Mouse (Mus musculus): ENCODE data around the gene Ngdn. TPM values are rescaled to one million over a fixed set of nuclear protein-coding genes. Genes with fewer than 3 reads are reported as not detected.
A peak's percentile ranks its signal among the peaks of the same experiment; 100 is the strongest.
"Not testable (repeated sequence)": the region's sequence is repeated elsewhere in the genome, so short reads cannot be mapped to it uniquely, and the experiment has no call there.

Gene Ngdn
- polyA plus RNA-seq, 1 experiment from 2014 or later: 70.1 TPM

DNA sequence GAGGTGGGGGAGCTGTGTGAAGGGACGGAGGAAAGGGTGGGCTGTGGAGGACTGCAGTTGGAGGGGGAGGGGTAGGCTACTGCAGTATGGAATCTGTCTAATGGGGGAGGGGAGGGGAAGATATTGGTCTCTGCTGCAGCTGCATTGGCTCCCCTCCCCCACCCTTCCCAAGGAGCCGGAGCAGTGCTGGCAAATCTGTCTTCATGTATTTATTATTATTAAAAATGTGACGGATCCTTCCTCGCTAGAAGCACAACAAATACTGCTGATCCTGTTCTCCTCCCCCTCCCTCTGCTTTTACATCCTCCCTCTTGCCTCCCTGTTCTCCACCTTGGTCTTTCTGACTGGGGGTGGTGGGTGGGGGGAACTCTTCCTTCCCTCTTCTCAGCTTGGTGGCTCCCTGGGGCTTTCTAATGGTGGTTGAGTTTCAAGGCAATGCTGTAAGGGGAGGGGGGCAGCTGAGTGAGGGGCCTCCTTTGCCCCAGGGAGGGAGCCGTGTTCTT lies 13.1 kb downstream of the Ngdn start:
- peak; percentile 26; the same call in 1 of the 2 replicates for ATAC-seq (ENCODE audit: low read depth)
- H3K27me3 ChIP-seq (replicated peaks; ENCODE audit: control insufficient read depth, insufficient read depth, low read length): no peaks in the 10 kb centered on the region
- 0 out of 2 replicates have a peak overlapping the region, but pooled peaks have one; percentile 19 for H3K9ac ChIP-seq (ENCODE audit: low read depth, low read length)
- 1% methylated on average over 5 of the region's 5 CpGs for WGBS
- peak overlapping the region; percentile 24 for H3K4me2 ChIP-seq (ENCODE audit: low read depth, low read length)
- H3K27ac ChIP-seq (replicated peaks; ENCODE audit: low read depth, low read length): no peak overlapping the region; the same call in 1 of the 2 replicates
- no peak overlapping the region for H3K4me3 ChIP-seq (ENCODE audit: low read depth, low read length)
- H3K4me1 ChIP-seq (ENCODE audit: control insufficient read depth, insufficient read depth, low read length): peaks cover 6% of the 10 kb centered on the region; the same call in 1 of the 2 replicates
- H3K36me3 ChIP-seq (ENCODE audit: control insufficient read depth, insufficient read depth, low read length): peaks cover 24% of the 10 kb centered on the region
- peak; percentile 27 for DNase-seq (ENCODE audit: low spot score)
- H3K9me3 ChIP-seq (ENCODE audit: control insufficient read depth, low read length): no peaks in the 10 kb centered on the region

DNA sequence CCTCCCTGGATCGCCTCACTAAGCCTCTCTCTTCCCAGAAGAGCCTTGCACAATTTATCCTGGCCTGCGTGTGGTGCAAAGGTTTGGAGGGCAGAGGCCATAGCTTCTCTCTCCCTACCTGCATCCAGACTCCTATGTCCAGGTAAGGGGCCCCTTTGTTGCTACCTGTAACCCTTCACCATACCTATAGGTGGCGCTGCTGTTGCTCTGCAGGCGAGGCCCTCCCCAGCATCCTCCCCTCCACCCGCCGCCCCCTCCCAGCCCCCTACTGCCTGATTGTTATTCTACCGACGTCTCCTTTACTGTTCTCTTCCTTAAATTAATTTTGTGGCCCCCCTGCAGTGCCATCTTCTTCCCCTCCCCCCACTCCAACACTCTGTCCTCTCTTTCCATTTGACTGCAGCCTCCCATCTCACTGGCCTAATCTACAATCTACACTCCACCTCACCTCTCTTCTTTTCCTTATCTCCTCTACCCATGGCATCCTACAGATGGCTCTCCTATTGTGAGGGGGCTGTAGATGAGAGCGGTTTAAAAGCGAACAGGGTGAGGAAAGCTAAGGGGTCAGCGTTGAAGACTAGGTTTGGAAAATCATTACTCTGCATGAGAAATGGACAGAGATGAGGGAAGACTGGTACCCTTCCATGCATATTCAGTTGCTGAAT lies 13.9 kb downstream of the Ngdn start:
- 12% methylated on average over 9 of the region's 11 CpGs for WGBS
- DNase-seq (ENCODE audit: low spot score): peak; percentile 13
- Histone ChIP-seq H3K27ac (replicated peaks; ENCODE audit: low read depth, low read length) (no peak overlapping the region; the same call in 1 of the 2 replicates), H3K4me2 (ENCODE audit: low read depth, low read length) (no peak overlapping the region), H3K4me1 (ENCODE audit: control insufficient read depth, insufficient read depth, low read length) (peaks cover 6% of the 10 kb centered on the region; the same call in 1 of the 2 replicates), H3K9ac (ENCODE audit: low read depth, low read length) (0 out of 2 replicates have a peak overlapping the region, but pooled peaks have one; percentile 19), H3K4me3 (ENCODE audit: low read depth, low read length) (no peak overlapping the region), H3K9me3 (ENCODE audit: control insufficient read depth, low read length) (no peaks in the 10 kb centered on the region), H3K36me3 (ENCODE audit: control insufficient read depth, insufficient read depth, low read length) (peaks cover 16% of the 10 kb centered on the region), H3K27me3 (replicated peaks; ENCODE audit: control insufficient read depth, insufficient read depth, low read length) (no peaks in the 10 kb centered on the region)
- no peak for ATAC-seq (ENCODE audit: low read depth)

DNA sequence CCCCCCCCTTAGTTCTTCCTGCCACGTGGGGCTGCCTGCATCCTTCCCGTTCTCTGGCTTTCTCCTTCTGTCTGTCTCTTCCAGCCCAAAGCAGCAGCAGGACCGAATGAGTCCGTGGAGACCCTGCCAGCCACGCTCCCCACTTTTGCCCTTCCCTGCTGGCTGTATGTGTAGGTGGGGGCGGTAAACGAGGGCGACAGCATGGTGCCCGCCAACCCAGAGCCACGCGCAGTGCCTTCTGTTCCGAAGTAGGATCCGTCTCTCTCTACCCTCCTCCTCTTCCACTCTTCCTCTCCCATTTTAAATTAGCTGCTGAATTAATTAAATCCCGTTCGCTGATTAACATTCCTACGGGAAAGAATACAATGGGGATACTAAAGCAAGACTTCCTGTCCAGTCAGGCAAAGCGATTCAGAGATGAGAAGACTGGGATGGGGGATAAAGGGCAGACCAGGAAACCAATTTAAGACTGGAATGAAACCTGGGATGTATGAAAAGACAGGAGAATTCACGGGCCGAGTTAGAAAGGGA lies 17.5 kb downstream of the Ngdn start:
- Histone ChIP-seq H3K4me3 (ENCODE audit: low read depth, low read length) (no peak overlapping the region), H3K9me3 (ENCODE audit: control insufficient read depth, low read length) (no peaks in the 10 kb centered on the region), H3K4me1 (ENCODE audit: control insufficient read depth, insufficient read depth, low read length) (peaks cover 6% of the 10 kb centered on the region; the same call in 1 of the 2 replicates), H3K9ac (ENCODE audit: low read depth, low read length) (no peak overlapping the region), H3K27me3 (replicated peaks; ENCODE audit: control insufficient read depth, insufficient read depth, low read length) (no peaks in the 10 kb centered on the region), H3K4me2 (ENCODE audit: low read depth, low read length) (no peak overlapping the region), H3K36me3 (ENCODE audit: control insufficient read depth, insufficient read depth, low read length) (no peaks in the 10 kb centered on the region), H3K27ac (replicated peaks; ENCODE audit: low read depth, low read length) (no peak overlapping the region)
- DNase-seq (ENCODE audit: low spot score): no peak
- ATAC-seq (ENCODE audit: low read depth): no peak
- 39% methylated on average over 19 of the region's 19 CpGs for WGBS

DNA sequence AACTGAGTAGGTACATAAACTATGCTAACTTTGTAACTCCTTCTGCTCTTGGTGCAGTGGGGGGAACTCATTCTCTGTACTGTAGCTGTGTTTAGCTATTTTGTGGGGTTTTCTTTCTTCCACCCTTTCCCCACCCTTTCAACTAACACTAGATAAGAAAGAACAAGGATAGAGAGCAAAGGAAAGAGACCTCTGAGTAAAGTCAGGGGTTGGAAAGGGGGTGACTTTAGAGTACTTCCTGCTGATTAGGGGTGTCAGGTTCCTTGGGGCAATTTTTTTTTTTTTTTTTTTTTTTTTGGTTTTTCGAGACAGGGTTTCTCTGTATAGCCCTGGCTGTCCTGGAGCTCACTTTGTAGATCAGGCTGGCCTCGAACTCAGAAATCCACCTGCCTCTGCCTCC lies 28.4 kb downstream of the Ngdn start:
- H3K27ac ChIP-seq (replicated peaks; ENCODE audit: low read depth, low read length); H3K9ac ChIP-seq (ENCODE audit: low read depth, low read length); H3K36me3 ChIP-seq (ENCODE audit: control insufficient read depth, insufficient read depth, low read length); H3K4me2 ChIP-seq (ENCODE audit: low read depth, low read length); H3K27me3 ChIP-seq (replicated peaks; ENCODE audit: control insufficient read depth, insufficient read depth, low read length); DNase-seq (ENCODE audit: low spot score); H3K4me3 ChIP-seq (ENCODE audit: low read depth, low read length); H3K9me3 ChIP-seq (ENCODE audit: control insufficient read depth, low read length); ATAC-seq (ENCODE audit: low read depth); H3K4me1 ChIP-seq (ENCODE audit: control insufficient read depth, insufficient read depth, low read length): not testable (repeated sequence)
- WGBS: no CpG with 5 or more reads among the region's 2 CpGs

DNA sequence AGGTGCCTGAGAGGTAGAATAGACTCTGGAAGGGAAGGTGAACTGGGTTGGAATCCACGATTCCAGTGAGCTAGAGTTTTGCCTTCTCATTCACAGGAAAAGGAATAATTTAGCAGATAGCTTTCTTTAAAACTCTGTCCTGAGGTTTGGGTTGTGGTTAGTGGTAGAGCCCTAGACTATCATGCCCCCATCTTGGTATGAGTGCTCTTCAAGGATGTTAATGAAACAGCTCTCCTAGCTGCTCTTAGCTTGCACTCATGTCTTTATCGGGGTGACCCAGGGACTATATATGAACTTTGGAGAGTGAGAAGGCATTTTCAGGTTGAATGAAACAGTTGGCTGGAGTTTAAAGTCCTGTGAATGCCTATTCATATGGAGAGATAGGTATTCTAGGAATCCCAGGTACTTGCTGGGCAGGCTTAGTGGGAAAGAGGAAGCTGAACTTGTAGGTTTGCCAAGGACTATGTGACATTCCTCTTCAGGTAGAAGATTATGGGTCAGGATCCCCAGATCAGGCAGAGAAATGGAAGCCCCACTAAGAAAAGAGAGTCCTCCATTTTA lies 32.8 kb downstream of the Ngdn start:
- no peaks in the 10 kb centered on the region for H3K36me3 ChIP-seq (ENCODE audit: control insufficient read depth, insufficient read depth, low read length)
- H3K4me2 ChIP-seq (ENCODE audit: low read depth, low read length): no peak overlapping the region
- no peak for DNase-seq (ENCODE audit: low spot score)
- H3K4me3 ChIP-seq (ENCODE audit: low read depth, low read length): no peak overlapping the region
- no peak overlapping the region for H3K27ac ChIP-seq (replicated peaks; ENCODE audit: low read depth, low read length)
- no peak overlapping the region for H3K9ac ChIP-seq (ENCODE audit: low read depth, low read length)
- H3K27me3 ChIP-seq (replicated peaks; ENCODE audit: control insufficient read depth, insufficient read depth, low read length): no peaks in the 10 kb centered on the region
- no peaks in the 10 kb centered on the region for H3K9me3 ChIP-seq (ENCODE audit: control insufficient read depth, low read length)
- ATAC-seq (ENCODE audit: low read depth): no peak
- no peaks in the 10 kb centered on the region for H3K4me1 ChIP-seq (ENCODE audit: control insufficient read depth, insufficient read depth, low read length)
- 74% methylated on average over 2 of the region's 2 CpGs for WGBS

DNA sequence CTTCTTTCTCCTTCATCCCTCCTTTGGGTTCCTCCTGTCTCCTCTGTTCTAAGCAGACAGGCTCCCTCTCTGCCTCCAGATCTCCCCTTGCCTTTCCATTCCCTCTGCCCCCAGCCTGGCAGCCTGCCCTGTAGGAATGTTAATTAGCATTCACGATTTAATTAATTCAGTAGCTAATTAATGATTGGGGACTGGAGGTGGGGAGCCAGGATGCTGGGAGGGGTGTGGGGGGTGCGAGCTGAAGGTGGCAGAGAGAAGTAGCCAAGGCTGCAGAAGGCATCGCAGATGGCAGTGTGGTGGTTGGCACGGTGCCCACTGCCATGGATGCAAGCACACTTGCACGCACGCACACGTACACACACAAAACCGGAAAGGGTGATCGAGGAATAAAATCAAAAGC lies 37.2 kb downstream of the Ngdn start:
- H3K4me3 ChIP-seq (ENCODE audit: low read depth, low read length): no peak overlapping the region
- no peaks in the 10 kb centered on the region for H3K27me3 ChIP-seq (replicated peaks; ENCODE audit: control insufficient read depth, insufficient read depth, low read length)
- WGBS: 73% methylated on average over 9 of the region's 9 CpGs
- ATAC-seq (ENCODE audit: low read depth) (0 out of 2 replicates have a peak, but pooled peaks have one; percentile 12), DNase-seq (ENCODE audit: low spot score) (no peak)
- H3K4me1 ChIP-seq (ENCODE audit: control insufficient read depth, insufficient read depth, low read length): no peaks in the 10 kb centered on the region
- no peak overlapping the region for H3K4me2 ChIP-seq (ENCODE audit: low read depth, low read length)
- H3K9me3 ChIP-seq (ENCODE audit: control insufficient read depth, low read length): no peaks in the 10 kb centered on the region
- H3K9ac ChIP-seq (ENCODE audit: low read depth, low read length): no peak overlapping the region
- H3K27ac ChIP-seq (replicated peaks; ENCODE audit: low read depth, low read length): no peak overlapping the region
- H3K36me3 ChIP-seq (ENCODE audit: control insufficient read depth, insufficient read depth, low read length): no peaks in the 10 kb centered on the region

DNA sequence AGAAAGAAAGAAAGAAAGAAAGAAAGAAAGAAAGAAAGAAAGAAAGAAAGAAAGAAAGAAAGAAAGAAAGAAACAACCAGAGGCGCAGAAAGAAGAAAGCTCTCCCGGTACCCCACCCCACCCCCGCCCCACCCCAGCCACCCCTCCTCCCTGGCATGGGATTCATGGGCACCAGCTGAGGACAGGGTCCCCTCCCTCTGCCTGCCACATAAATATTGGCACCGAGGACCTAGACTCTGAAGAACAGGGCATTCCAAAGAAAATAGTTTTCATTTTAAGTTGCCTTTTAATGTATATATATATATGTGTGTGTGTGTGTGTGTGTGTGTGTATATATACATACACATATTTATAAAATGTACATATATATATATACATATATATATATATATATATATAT lies 37.8 kb downstream of the Ngdn start:
- Histone ChIP-seq H3K27me3 (replicated peaks; ENCODE audit: control insufficient read depth, insufficient read depth, low read length) (no peaks in the 10 kb centered on the region), H3K4me1 (ENCODE audit: control insufficient read depth, insufficient read depth, low read length) (no peaks in the 10 kb centered on the region), H3K36me3 (ENCODE audit: control insufficient read depth, insufficient read depth, low read length) (no peaks in the 10 kb centered on the region), H3K9ac (ENCODE audit: low read depth, low read length) (no peak overlapping the region), H3K4me2 (ENCODE audit: low read depth, low read length) (no peak overlapping the region), H3K4me3 (ENCODE audit: low read depth, low read length) (no peak overlapping the region), H3K9me3 (ENCODE audit: control insufficient read depth, low read length) (no peaks in the 10 kb centered on the region), H3K27ac (replicated peaks; ENCODE audit: low read depth, low read length) (no peak overlapping the region)
- DNase-seq (ENCODE audit: low spot score) (no peak), ATAC-seq (ENCODE audit: low read depth) (no peak)
- 68% methylated on average over 4 of the region's 4 CpGs for WGBS

DNA sequence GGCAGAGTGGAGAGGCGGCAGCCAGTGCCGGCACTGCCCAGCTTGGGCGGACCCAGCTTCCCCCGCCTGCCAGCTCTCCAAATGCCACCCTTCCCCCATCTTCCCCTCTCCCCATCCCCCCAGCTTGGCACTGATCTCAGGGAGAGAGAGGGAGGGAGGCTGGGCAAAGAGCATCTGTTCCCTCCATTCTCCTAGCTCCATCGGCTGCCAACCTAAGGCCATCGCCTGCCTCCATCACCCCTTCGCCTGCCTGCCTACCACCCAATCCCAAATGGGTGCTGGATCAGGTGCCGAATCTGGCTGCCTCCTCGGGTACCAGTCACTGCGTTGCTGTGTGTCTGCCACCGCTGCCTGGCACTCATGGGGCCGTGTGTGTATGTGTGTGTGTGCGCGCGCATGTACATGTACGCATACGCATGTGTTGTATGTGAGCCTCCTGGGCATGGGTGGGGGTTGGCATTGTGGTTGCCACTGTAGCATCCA lies 38.5 kb downstream of the Ngdn start:
- no peaks in the 10 kb centered on the region for H3K27me3 ChIP-seq (replicated peaks; ENCODE audit: control insufficient read depth, insufficient read depth, low read length)
- no peaks in the 10 kb centered on the region for H3K4me1 ChIP-seq (ENCODE audit: control insufficient read depth, insufficient read depth, low read length)
- no peak overlapping the region for H3K4me2 ChIP-seq (ENCODE audit: low read depth, low read length)
- no peaks in the 10 kb centered on the region for H3K36me3 ChIP-seq (ENCODE audit: control insufficient read depth, insufficient read depth, low read length)
- 86% methylated on average over 17 of the region's 17 CpGs for WGBS
- no peak for DNase-seq (ENCODE audit: low spot score)
- no peaks in the 10 kb centered on the region for H3K9me3 ChIP-seq (ENCODE audit: control insufficient read depth, low read length)
- H3K27ac ChIP-seq (replicated peaks; ENCODE audit: low read depth, low read length): no peak overlapping the region
- peak; percentile 53; the same call in 1 of the 2 replicates for ATAC-seq (ENCODE audit: low read depth)
- H3K9ac ChIP-seq (ENCODE audit: low read depth, low read length): no peak overlapping the region
- H3K4me3 ChIP-seq (ENCODE audit: low read depth, low read length): no peak overlapping the region
